Mouse (Mus musculus) erythroblast, embryonic 14.5 days (primary cell): ENCODE data around the gene Cbfa2t2.

Experiments used
- GATA1 ChIP-seq: IDR thresholded peaks from 2 replicates; pipeline ENCODE4 v1.6.1; 2012; ENCODE audit warnings: low read length, inconsistent platforms, mixed read lengths
- TAL1 ChIP-seq: IDR thresholded peaks from 3 replicates; pipeline ENCODE4 v1.6.1; 2012; ENCODE audit warnings: low read length, inconsistent platforms, mixed read lengths

DNA sequence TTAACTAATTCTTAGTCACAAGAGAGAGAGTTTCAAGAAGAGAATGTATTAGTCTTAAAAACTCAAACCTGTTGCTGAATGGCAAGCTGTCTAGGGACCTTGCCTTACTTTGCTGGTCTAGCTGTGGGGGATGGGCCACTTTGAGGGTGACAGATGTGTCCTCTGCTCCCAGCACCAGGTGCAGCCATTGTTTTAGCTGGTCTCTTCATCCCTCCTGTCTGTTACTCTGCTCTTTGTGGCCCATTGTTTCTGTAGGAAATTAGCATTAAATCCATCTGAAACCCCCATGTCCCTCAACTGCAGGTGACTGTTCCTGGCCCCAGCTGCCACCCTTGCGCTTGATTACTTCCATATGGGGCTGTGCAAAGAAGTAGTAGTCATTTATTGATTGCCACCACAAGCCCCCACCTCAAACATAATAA lies 29.6 kb downstream of the Cbfa2t2 start:
- TF ChIP-seq GATA1 (no peak), TAL1 (no peak)
